Mouse (Mus musculus) embryonic fibroblast, embryonic 13.5 days (primary cell): Measurements from ENCODE around the gene Usp6nl. TPM values are rescaled to one million over a fixed set of nuclear protein-coding genes. Genes with fewer than 3 reads are reported as not detected.

Source experiments
- H3K27ac ChIP-seq: 2 replicates; pipeline ENCODE4 v1.5.1; 2012; ENCODE audit warnings: low read length, control low read depth, inconsistent platforms; ENCODE audit not compliant: insufficient read depth
- H3K4me1 ChIP-seq: 2 replicates; pipeline ENCODE4 v1.6.1; 2011; ENCODE audit warnings: low read length; ENCODE audit not compliant: control insufficient read depth, insufficient read depth
- H3K4me3 ChIP-seq: 2 replicates; pipeline ENCODE4 v1.5.1; 2011; ENCODE audit warnings: mild to moderate bottlenecking, control low read depth, low read length; ENCODE audit not compliant: insufficient read depth
- CTCF ChIP-seq: IDR thresholded peaks from 2 replicates; pipeline ENCODE4 v1.5.1; 2011; ENCODE audit warnings: mild to moderate bottlenecking, control low read depth, low read length, moderate library complexity, borderline replicate concordance; ENCODE audit not compliant: insufficient read depth
- POLR2A ChIP-seq: IDR thresholded peaks from 2 replicates; pipeline ENCODE4 v1.6.1; 2011; ENCODE audit warnings: low read depth, mild to moderate bottlenecking, control low read depth, low read length, moderate library complexity
- polyA plus RNA-seq: library from polyadenylated mRNA; stranded (reverse); fragments of >200 nt; gene quantifications from 2 replicates; pipeline ENCODE4 v1.2.4, GENCODE M21; 2011; ENCODE audit warnings: low read depth; ENCODE audit not compliant: missing spikeins, insufficient read length

Usp6nl gene
- polyA plus RNA-seq, 1 experiment, result 13.2 TPM

DNA sequence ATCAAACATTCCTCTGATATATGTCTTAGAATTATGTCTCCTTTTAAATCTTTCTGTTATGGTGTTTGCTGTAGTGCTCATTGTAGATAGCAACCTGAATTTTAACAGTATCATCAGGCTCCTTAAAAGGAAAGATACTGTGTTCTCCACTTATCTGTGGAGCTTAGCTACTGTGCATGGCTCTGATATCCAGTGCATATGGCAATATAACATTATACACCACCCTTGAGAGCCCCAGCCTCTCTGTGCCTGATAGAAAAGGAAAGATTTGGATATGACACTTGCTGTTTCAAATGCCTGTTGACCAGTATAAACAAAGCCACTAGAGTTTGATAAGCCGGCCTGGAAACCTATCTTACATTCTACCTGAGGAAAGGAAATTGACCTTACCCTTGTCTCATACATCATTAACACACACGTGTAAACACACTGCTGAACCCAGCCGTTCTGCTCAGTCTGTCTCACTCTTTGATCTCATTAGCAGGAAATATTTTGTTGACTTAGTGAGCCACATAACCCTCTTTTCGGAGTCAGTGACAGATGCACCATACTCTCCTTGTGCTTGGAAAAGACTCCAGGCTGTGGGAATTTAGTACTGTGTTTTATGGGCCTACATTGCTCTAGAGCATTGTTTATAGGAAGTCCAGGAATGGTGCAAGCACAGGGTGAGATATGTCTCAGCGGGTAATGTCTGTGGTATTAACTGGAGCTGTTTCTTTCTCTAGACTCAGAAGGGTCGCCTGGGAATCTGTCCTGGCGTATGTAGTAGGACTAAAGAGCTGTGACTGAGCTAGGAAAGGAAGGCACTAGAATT, 9.1 kb downstream of the Usp6nl start:
- Histone ChIP-seq H3K27ac (no peak overlapping the region), H3K4me1 (peaks cover 2% of the 10 kb centered on the region; the same call in 1 of the 2 replicates), H3K4me3 (no peak overlapping the region)
- TF ChIP-seq CTCF (no peak), POLR2A (no peak)

DNA sequence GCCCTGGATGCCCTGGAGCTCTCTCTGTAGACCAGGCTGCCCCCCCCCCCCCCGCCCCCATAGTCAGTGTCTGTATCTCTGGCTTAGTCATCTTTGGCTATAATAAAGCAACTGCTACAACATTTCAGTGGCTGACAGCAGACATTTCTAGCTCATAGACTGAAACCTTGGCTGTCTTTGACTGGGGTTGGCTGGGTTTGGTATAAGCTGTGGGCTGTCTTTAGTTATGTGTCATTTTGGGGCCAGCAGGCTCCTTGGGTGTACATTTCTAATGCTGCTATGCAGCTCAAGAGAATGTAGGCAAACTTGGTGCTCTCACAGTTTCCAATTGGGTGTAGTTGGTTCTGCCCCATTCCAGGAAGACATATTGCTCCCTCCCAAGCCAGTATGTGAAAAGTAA, 11.1 kb downstream of the Usp6nl start:
- peaks cover 2% of the 10 kb centered on the region; the same call in 1 of the 2 replicates for H3K4me1 ChIP-seq
- H3K4me3 ChIP-seq, result no peak overlapping the region
- no peak for TF ChIP-seq POLR2A
- no peak for TF ChIP-seq CTCF
- H3K27ac ChIP-seq, result 0 out of 2 replicates have a peak overlapping the region, but pooled peaks have one; percentile 26

DNA sequence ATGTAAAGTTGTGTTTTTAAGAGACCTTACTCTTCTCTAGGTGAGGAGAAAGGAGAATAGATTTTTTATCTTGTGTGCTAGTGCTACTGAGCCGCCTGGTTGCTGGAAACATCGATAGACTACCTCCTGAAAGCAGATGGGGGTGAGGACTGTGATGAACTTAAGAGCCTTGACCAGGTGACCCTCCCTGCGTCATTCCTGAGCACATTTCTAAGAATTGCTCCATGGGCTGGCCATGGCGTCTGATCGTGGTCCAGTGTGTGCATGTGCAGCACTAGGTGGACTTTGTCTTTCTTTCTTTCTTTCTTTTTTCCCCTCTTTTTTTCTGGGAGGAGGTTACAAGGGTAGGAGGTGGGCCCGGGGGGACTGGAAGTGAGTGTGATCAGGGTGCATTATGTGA, 11.5 kb downstream of the Usp6nl start:
- 0 out of 2 replicates have a peak overlapping the region, but pooled peaks have one; percentile 26 for H3K27ac ChIP-seq
- peaks cover 2% of the 10 kb centered on the region; the same call in 1 of the 2 replicates for H3K4me1 ChIP-seq
- H3K4me3 ChIP-seq, result no peak overlapping the region
- no peak for TF ChIP-seq POLR2A
- no peak for TF ChIP-seq CTCF

DNA sequence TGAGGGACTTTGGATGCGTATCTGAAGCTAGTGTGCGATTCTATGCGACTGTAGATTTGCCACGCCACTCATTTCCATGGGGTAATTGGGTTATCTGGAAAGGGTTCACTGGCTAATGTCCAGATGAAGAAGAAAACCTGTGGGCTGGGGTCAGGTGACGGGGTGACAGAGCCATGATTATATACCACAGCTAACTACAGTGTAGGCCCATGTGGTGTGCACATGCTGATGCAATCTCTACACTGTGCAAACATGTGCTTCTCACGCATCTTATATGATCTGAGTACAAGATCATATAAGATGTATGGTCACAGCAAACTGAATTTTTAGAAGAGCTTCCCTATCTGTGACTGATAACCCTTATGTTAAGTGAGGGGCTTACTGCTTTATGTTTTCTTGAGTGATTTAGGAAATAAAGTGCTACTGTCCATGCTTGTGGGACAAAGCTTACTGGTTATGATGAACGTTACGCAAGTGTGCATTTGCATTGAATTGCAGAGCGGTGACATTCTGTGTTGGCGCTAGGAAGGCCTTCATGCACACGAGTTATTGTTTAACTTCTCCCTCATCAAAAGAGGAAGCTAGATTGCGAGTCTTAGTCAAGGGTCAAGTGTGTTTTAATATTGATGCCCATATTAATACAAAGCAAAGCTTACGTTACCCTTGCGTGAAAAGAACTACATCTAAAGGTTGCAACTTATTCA, 12.7 kb downstream of the Usp6nl start:
- no peak overlapping the region for H3K4me3 ChIP-seq
- H3K27ac ChIP-seq, result no peak overlapping the region
- TF ChIP-seq POLR2A (no peak), CTCF (no peak)
- peaks cover 2% of the 10 kb centered on the region; the same call in 1 of the 2 replicates for H3K4me1 ChIP-seq

DNA sequence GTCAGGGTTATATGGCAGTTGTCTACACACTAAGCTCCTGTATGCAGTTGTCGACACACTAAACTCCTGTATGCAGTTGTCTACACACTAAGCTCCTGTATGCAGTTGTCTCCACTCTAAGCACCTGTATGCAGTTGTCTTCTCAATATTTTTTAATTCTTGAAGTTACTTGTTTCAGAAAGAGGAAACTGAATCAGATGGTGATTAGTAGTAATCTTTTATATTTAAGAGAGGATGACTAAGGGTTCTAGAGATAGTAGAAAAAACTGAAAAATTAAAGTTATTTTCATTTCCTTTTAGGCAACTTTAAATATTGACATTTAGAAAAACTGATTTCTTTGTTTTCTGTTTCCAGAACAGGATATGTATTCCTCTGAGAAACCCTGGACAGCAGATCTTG, 13.5 kb downstream of the Usp6nl start:
- no peak overlapping the region for H3K4me3 ChIP-seq
- no peak overlapping the region for H3K27ac ChIP-seq
- no peak for TF ChIP-seq POLR2A
- TF ChIP-seq CTCF, result no peak
- H3K4me1 ChIP-seq, result peaks cover 2% of the 10 kb centered on the region; the same call in 1 of the 2 replicates

DNA sequence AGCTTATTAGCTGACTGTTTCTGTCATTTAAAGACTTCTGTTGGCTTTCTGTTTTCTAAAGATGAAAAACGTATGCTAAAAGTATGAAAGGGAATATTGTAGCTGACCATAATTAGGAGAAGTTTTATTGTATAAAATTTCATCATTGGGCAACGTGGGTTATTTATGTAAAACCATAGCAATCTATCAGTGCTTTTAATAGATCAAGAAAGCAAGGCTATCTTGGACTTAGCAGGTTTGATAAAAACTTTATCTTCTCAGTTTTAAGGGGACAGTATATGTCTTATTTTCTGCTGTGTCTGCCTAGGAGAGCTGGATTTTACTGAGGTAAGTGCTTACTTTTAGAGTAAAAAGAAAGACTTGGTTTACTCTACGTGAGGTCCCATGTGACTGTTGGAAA, 14.2 kb downstream of the Usp6nl start:
- Histone ChIP-seq H3K4me1 (peaks cover 5% of the 10 kb centered on the region), H3K27ac (no peak overlapping the region), H3K4me3 (no peak overlapping the region)
- no peak for TF ChIP-seq POLR2A
- no peak for TF ChIP-seq CTCF

DNA sequence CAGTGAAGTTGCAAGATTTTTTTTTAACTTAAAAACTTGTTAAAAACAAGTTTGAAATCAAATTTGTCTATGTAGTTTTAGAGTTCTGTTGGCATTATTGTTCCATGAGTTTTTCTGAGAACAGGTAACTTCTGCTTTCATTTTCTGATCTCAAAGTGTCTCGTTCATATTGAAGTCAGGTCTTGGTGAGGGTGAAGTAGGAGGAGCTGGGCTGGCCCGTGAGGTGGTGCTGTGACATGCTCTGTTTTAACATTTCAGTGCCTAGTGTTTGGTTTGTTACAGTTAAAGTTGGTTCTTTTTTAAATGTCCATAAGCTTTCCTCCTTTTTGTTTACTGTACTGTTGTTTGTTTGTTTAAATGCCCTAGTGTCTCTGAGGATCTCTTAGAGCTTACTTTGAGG, 15.0 kb downstream of the Usp6nl start:
- H3K27ac ChIP-seq, result no peak overlapping the region
- H3K4me3 ChIP-seq, result no peak overlapping the region
- H3K4me1 ChIP-seq, result peaks cover 8% of the 10 kb centered on the region
- TF ChIP-seq CTCF, result no peak

DNA sequence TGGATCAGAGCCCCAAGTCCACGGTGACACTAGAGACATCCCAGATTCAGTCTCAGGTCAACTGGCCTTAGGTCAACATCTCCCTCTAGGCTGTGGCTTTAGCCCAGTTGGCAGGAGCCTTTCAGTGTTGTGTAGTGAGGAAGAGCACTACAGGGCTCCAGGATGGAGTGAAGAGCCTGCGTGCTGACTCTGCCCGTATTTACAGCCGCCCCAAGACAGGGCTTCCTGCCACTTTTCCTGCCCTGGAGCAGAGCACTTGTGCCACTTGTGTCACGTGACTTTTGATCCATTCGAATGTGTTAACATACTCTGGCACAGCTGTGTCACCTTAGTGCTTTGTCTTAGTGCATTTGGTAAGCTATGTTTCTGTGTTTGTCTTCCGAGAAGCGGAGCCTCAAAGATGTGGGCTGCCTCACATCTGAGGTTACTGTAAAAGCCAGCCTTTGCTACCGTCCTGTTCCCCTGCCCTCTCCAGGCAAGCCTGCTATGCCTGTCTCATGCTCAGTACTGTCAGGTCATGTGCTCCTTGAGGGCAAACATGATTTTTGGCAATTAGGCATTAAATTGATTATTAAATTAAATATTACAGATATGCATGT, 15.7 kb downstream of the Usp6nl start:
- Histone ChIP-seq H3K27ac (no peak overlapping the region), H3K4me3 (no peak overlapping the region), H3K4me1 (peaks cover 11% of the 10 kb centered on the region)
- TF ChIP-seq POLR2A (no peak), CTCF (no peak)

DNA sequence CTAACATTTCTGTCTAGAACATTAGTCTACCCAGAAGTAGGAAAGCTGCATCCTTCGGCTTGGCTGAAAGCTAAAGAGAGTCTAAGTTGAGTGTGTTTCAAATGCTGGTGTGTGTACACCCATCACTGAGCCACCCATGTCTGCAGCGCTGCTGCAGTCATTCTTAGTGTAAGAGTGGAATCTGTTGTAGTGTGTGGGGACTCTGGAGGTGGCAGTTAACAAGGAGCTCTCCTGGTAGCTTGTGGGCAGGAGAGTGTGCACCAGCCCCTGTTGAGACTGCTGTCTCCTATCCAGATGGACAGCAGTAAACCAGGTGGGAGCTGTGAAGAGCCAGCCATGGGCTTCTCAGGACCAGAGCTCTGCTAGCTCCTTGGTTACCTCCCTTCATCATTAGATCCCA, 18.0 kb downstream of the Usp6nl start:
- no peak overlapping the region for H3K4me3 ChIP-seq

More for the DNA sequence above, 18.0 kb downstream of the Usp6nl start:
- no peak overlapping the region for H3K27ac ChIP-seq
- peaks cover 9% of the 10 kb centered on the region for H3K4me1 ChIP-seq
- TF ChIP-seq POLR2A (no peak), CTCF (no peak)
